Mouse (Mus musculus) forelimb bud, embryonic 11.5 days (tissue): ENCODE measurements at regions not wholly inside any gene's neighbourhood (a gene's known extent, or its start where the extent isn't known, plus 50 kb on each side); places are given as distances from the start of the nearest gene placed in this dataset.
"Not testable (repeated sequence)": the region's sequence is repeated elsewhere in the genome, so short reads cannot be mapped to it uniquely, and the experiment has no call there.

Source experiments
- DNase-seq: peaks from one replicate; pipeline ENCODE4 v3.0.0-alpha.2; 2012; ENCODE audit warnings: low read depth, low spot score

DNA sequence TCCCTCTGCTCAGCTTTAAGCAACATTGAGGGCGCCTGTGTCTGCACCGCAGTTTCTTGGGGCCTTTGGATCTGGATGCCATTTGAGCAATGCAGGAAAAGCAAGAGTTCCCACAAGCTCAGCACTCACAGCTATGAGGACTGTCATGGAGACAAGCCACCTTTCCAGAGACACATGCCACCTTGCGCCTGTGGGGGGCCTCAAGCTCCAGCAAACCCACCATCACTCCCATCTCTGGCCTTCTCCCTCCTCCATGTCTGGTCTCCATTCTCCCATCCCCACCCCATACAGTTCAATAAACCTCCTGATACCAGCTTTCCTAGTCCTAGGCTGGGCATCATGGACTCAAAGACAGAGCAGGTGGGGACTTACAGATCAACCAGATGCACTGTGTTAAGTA is 97.8 kb downstream of the Wdr11 start:
- no peak for DNase-seq

DNA sequence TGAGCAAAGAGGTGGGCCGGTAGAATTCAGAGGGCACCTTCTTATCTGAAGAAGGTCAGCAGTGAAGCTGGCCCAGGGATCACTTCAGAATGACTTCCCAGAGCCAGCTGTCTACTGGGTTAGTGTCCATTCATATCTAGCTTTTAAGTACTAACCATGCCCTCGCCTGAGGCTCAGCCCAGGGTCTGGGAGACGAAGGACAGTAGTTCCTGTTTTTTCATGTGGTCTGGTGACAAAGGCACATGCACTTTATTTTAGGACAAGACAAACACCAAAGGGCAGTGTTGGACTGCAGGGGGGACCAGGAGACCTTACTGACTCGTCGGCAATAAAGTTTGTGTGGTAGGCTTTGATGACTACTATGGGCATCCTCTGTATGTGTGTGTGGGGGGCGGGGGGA is 99.2 kb downstream of the Wdr11 start:
- DNase-seq = no peak

DNA sequence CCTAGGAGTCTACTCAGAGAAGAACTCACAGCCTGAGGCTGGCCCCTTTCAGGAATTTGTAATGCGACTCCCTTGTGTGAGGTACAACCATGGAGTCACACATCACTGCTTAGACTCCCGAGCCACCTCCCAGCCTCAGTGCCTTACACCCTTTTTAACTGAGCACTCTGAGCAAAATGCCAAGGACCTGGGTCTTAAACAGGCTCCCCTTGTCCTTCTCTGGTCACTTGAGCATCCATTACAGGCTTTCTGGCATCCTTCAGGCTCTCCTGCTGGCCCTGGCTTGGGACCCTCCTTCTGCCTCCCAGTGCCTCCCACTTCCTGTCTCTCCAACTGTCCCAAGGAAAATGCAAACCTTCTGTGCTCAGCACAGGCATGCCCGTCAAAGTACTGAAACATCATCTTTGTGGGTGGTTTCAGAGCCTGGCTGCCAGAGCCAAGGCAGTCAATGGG is 100.0 kb downstream of the Wdr11 start:
- peak; percentile 40 for DNase-seq

DNA sequence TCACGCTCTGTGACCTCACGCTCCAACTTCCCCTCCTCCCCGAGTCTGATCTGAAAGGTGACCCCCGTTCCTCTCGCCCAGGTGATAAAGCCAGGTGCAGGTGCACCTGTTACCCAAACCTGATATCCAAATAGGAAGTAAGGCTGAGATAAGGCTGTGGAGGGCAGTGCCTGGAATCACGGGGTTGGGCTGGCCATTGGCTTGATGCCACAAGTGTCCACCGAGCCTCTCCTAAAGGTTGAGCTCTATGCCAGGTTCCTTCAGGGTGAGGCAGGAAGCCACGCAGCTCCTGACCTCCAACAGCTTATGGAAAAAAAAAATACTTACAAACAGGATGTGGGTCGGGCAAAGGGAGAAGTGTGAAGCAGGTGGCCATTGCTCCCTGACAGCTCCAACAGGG is 102.0 kb downstream of the Wdr11 start:
- no peak for DNase-seq

DNA sequence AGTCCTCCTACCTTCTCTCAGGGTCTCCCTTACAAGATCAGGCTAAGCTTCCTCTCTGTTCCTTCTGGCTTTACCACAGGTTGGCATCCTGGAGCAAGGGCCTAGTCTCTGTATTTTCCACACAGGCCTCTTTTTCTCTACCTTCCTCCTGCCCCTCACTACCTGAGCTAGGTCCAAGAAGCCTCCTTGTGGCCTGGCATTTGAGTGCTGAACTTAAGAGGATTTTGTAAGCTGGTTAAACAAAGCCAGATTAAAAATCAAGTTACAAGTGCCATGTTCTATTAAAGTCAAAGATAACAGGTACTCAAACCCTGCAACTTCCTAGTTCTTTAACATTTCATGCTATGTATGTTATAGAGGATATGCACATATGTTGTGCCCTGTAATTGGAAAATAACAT is 102.5 kb downstream of the Wdr11 start:
- no peak for DNase-seq

DNA sequence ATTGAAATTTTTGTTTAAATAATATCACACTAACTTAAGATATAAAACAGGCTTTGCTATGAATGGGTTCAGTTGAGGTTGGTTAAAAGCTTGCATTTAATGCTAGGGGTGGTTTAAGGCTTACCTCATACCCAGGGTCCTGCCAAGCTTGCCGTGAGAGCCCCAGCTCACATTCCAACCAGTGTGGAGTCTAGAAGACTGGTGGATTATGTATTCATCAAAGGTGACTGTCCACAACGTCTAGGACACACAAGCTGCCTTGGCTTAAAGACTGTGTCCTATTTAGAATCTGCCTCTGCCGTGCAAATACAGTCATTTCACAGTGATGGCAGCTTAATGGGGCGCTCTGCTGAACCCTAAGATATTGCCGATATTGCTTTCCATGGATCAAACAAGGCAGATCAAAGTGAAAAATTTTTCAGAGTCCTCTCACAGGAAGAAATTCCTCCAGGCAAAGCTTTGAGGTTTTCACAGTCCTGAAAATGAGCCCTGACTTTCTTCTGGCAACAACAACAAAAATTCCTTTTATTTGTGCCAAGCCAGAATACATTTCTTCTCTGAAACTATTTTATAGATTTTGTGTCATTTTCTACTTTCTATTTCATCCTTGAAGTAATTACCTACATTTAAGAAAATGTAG is 108.4 kb downstream of the Wdr11 start:
- DNase-seq = no peak

DNA sequence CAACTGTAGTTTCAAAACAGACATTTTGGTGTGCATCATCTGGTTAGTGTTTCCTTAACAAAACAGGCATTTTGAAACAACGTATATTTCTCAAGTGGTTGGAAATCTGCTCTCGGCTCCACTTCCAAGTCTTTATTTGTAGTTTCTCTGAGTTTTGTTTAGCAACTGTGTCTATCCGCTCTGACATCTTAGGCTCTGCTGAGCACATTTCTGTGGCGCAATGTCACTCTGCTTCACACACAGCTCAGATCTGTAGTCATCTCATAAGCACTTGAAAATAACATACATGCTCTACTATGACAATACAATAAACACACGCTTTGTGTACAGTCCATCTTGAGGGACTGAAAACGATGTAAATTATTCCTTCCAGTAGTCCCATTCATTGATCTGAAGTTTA is 135.9 kb downstream of the Wdr11 start:
- DNase-seq = no peak

DNA sequence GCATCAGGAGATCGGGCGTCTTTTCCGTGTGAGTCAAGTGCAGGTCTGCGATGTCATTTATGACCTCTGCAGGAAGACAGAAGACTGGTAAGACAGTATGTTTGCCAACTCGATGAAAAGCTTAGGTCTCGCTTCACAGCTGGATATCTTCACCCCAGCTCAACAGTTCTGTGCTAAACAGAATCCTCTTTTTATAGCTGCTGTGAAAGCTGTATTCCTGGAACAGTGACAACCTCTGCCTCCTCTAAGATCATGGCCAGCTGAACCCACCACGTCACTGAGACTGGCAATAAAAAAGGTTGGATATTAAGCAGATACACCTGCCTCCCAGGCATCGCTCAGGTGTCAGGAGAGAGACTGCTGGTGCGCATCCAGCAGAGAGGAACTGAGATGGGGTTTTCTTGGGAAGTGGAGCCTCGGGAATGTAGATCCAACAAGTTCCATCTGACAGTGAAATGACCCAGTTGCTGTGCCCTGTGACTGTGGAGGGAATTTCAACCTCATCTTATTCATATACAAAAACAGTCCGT is 138.1 kb downstream of the Wdr11 start:
- no peak for DNase-seq

DNA sequence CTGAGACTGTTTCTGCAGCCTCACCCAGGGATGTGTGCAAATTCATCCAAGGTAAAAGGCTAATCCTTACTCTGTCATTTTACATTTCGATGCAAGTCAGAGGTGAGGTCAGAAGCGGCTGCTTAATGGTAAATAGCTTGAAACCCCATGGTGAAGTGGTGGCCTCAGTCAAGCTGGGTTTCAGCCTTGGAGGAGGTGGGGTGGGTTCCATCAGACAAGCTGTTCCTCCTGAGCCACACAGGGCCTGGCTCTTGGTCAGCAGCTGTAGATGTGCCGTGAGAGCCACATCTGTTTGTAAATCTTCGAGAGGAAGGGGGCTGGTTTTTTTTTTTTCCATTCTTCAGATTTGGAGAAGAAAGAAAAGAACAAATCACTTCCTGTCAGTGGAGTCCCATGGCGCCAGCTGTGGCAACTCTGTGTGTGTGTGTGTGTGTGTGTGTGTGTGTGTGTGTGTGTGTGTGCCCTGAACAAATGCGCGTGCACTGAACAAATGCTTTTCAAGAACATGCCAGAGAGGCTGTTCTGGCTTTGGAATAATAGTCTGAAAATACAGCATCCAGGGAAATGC is 139.2 kb downstream of the Wdr11 start:
- DNase-seq = no peak

DNA sequence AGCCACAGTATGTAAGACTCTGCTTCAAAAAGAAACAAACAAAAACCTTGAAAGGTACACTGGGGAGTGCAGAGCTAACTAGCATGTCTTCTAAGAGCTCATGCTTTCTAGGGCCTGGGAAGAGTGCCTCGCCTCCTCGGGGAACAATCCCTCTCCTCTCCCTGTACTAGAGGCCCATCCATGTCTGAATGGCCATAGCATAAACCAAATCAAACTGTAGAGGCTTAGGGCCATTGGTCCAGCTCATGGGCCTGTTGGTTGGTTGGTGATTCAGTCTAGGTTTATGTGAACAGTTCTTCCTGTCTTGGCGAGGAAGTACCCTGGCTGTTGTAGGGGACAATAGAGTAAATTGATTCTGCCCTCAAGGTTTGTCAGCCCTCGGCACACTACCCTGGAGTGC is 151.0 kb downstream of the Wdr11 start:
- DNase-seq = no peak

DNA sequence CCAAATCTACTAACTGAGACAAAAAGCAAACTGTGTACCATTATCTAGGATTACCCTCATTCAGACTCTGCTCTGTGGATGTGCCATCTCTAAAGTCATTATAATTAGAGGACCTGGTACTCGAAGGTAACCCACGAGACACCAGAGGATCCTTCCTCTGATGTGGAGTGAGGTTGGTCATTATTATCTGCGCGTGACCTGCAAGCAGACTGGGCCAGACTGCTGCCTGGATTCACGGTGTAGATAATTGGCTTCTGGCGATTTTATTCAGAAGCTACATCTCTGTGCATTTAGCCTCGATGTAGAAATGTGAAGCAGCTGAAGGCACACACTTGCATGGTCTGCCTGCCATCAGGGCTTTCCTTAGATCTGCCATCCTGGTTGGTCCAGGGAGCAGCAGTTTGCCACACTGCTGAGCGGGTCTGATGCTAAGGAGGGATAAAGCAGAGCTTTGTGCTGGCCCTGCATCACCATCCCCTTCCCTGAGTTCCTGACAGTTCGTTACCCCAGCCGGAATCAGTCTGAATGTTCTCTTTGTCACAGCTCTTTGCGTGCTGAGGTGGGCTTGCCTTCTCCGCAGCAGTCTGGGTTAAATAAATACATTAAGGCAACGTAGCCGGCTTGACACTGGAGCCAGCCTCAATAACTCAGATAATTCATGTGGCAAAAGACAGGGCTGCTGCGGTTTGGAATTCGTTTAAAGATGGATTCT is 152.4 kb downstream of the Wdr11 start:
- DNase-seq = peak; percentile 55

DNA sequence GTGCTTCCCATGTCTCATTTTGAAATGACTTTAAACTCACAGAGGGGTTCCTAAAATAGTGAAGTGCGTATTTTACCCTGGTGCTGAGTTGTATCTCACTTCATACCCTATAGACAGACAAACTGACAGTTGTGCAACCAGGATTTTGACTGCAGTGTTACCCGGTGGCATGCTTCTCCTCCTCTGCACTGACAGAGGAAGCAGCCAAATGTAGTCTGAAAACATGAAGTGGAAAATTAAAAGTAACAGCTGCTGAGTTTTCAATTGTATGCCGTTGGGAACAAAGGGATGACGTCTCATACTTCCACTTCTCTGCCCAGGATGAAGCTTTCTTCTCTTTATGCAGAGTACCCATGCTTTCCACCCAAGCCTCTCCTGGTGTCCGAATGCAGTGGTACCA is 155.0 kb downstream of the Wdr11 start:
- no peak for DNase-seq

DNA sequence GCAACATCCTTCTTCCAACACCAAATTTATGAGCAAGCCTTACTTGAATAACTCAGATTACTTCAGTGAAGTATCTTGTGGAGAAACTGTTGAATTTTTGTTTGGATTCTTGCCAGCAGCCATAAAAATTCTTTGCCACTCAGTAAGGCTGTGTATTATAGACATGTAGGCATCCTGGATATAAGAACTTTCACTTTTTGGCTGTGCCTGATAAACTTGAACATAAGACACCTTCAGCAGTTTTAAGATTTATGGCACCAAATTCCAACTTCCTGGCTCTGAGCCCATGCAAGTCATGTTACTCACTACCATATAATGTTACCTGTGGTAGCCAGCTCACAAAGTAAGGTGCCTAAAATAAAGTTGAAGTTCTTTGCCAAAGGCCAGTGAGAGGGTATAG is 159.3 kb downstream of the Wdr11 start:
- no peak for DNase-seq

DNA sequence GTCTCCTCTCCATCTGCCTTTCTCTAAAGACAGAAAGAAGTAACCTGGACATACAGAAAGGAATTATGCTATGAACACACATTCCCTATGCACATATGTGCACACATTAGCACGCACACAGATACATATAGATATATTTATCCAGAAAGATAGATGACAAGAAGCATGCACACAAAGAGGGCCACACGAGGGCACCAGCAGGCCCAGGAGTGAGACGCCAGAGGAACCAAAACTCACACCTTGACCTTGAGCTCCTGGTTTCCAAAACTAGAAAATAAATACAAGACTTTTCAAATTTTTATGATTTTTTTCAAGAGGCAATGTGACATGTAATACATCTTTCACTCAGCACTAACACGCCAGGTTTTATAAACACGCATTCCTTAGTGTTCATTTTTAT is 163.1 kb downstream of the Wdr11 start:
- DNase-seq = no peak

DNA sequence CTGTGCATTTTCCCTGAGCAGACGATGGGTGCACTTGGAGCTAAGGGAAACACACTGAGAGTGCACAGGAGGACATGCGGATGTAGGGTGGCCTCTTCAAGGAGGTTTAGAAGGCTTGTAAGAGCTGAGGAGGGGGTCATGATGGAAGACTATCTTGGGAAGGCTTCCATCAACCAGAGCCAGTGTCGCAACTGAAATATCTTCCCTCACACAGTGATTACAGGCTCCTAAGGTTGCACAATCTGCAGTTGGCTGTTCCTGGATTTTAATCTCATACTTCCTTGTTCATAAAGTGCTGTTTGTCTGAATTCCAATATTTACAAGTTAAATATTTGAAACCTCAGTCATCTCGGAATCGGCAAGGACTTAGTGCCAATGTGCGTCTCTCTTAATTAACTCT is 164.5 kb downstream of the Wdr11 start:
- no peak for DNase-seq

DNA sequence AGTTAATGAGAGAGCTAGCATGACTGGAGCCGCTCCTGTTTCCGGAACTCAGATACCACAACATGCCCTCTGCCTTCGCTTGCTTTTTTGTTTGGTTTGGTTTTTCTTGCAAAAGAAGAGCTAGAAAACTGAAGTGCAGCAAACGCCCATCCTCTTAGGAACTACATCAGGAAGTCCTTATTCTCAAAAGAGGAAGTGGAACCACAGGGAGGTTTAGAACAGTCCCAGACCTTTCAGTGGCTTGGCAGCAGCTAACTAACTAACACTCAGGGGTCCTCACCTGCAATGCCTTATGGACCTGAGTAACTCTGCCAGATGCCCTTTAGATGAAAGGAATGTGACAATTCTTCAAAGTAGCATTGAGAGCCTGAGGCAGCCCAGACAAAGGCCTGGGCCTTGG is 168.2 kb downstream of the Wdr11 start:
- no peak for DNase-seq

DNA sequence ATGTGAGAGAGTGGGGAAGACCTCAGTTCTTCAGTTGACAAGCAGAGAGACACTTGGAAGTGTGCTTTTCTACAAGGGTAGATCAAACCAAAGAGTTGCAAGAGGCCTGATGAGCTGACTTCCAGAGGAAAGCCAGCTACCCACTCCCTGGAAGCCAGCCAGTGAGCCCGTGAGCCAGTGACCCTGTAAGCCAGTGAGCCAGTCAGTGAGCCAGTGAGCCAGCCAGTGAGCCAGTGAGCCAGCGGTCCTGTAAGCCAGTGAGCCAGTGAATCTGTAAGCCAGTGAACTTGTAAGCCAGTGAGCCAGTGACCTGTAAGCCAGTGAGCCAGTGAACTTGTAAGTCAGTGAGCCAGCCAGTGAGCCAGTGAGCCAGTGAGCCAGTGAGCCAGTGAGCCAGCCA is 168.7 kb downstream of the Wdr11 start:
- DNase-seq = no peak

DNA sequence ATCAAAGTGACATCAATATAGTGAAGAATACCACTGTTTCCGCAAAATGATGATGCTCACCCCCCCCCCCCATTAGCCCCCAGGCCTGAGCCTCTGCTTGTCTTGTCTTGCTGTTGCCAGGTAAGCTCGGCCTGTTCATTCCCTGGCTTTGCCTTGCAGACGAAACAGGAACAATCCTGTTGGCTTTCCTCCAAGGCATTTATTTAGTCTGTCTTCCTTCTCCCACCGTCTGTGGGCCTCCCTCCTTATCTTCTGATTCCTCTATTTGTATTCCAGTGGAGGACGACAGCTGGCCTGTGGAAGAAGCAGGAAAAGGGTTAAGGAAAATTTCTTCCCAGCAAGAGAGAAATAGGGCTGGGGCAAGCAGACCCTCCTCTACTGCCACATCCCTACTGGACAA is 172.1 kb downstream of the Wdr11 start:
- DNase-seq = no peak

DNA sequence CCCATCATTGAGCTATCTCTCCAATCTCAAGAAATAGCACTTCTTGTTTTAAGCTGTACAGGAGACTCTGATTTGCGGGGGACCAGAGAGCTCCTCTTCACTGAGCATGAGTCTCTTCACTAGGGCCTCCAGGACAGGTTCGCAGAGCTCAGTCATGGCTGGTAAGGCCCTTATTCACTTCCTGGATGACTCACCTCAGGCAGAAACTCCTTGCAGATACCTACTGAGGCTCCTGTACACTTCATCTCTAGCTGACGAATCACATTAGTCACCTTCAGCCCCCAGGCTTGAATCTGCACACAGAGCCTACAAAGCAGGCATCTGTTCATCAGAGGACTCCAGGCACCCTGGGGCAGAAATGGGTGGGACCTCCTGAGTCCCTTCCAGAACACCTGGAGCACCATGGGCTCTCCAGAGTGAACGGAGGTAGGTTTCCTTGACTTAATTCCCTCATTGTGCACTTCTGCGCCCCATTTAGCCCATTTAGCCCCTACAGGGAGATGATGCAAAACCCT is 172.8 kb downstream of the Wdr11 start:
- DNase-seq = no peak

DNA sequence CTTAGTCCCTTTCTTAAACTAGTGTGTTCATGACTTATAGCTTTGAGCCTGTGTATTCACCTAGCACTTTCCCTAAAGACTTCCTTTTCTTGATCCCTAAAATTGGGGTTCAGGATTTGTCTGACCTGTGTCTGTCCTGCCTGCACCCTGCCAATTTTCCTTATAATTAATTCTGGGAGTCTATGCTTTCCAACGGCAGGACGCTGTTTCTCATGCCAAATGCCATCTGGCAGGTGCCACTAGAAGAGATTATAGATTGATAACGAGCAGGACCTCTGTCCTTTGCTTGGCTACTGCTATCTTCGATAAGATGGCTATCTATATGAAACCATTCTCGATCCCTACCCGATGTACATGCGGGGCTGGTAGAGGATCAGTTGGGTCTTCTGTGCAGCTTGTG is 174.0 kb downstream of the Wdr11 start:
- DNase-seq = no peak

DNA sequence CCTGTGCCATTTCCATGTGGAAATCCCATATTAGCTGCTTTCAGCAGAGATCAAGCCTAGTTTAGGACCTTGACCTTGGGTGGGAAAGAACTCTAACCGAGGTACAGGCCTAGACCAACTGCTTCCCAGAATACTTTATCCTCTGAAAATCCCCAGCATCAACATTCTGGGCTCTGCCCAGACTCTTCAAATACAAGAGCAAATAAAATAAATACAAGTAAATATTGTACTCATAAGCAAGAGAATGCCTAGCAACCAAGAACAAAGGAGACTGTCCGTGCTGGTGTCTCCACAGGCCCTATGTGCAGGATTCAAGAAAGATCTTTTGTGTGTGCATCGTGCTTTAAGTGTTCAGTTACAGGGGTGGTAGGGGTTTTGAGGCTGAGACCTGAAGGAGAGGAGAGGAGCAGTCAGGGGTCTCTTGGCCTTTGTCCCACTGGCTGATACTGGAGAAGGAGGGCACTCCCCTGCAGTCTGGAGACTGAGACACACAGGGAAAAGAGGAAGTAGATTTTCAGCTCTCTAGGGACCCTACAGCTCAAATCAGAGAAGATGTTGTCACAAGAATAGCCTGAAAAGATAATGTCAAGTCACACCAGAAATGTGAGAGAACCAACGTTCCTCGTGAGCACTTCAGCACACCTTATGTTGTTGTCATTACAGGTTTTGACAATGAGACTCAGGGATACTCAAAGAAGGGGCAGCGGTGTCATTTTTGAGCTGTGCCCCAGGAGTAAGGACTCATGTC is 174.6 kb downstream of the Wdr11 start:
- no peak for DNase-seq

DNA sequence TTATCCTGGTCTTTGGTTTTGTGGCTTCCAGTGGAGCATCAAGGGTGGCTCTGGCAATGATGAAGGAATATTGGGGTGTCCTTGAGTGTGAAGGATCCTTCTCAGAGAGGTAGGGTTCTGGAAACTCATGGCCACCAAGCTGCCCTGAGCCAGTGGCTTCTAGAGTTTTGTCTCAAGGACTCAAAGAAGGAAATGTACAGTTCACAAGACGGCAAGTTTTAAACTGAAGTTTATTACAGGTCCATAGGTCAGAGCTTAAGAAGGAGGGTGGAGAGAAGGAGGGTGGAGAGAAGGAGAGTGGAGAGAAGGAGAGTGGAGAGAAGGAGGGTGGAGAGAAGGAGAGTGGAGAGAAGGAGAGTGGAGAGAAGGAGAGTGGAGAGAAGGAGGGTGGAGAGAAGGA is 178.0 kb downstream of the Wdr11 start:
- not testable (repeated sequence) for DNase-seq
